Mouse (Mus musculus): ENCODE measurements around the gene Chpf2.
"Not testable (repeated sequence)": the region's sequence is repeated elsewhere in the genome, so short reads cannot be mapped to it uniquely, and the experiment has no call there.

Gene Chpf2

GRCm38 (mm10) chr5:24586547-24587199, at the start of gene Chpf2:
TSS of gene Chpf2 (plus strand) at chr5:24586741.
- CTCF ChIA-PET = interaction anchor here (0.6 to 2.2 kb wide), 3 partner anchors 10 to 102 kb away, joined by 3 to 9 read pairs (median 3); no protein-coding TSS in a partner anchor

- CTCF ChIA-PET = no interaction called here
Measured at GRCm38 (mm10) chr5:24537618-24538017, 48.9 kb upstream of the Chpf2 start.

DNA sequence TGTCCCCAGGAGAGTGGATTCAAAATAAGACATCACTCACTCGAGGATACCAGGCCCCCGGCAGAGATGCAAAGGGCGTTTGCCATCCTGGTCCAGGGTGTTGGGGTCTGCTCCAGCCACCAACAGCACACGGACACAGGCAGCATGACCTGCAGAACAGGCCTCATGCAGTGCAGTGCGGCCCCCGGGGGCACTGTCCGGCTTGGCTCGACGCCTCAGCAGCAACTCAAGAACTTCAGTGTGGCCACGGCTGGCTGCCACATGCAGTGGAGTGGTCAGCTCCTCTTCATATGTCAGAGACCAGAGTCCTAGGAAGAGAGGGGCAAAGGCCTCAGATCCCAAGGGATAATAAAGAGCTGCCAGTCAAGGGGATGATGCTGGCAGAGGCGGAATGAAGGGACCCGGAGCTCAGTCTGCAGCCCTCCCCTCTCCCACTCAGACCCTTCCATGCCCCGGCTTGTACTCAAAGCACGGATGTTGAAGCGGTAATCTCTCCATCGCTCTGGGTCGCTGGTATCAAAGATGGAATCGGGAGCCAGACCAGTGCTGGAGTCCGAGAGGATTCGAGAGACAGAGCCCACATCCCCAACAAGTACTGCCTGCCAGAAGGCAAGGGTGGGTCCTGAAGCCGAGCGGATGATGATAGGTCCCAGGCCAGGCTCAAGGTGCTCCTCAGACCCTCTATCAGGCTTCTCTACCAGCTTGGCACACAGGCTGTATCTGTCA, 46.8 kb upstream of the Chpf2 start:
- CTCF ChIA-PET = interaction anchor here (0.6 kb wide), 1 partner anchor 240 kb away, joined by 4 read pairs; no protein-coding TSS in a partner anchor

DNA sequence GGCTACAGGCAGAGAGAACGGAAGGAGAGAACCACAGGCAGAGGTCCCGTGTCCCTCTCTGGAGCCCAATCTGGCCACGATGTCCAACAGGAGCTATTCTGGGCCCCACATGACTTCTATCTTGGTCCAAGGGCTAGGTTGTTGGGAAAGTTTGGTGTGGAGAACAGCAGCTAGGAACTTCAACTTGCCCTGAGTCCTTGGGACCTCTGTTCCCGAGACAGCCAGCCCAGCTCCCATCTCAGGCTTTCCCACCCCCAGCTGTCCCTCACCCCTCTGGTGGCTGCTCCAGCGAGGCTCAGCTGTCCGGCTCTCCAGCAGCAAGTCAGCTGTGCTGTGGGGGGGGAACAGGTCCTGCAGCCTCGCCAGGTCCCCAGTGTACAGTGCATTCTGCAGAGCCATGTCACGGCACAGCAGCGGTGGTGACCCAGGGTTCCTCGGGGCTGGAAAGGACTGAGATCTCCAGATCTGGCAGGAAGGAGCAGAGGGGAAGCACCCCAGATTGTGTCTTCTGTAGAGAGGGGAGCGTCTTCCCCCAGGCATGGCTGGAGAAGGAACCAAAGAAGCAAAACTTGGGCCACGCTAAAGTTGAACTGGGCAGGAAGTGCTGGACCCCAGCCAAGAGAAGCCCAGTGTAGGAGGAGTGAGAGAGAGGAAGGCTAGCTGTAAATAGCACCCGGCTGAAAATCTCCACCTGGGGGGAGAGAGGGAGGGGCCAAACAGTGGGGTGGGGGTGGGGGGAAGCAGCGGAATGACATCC, 46.0 kb upstream of the Chpf2 start, which contains the start of gene Asb10:
Asb10 (minus strand) TSS at position 592 of the 757 bp plus-strand sequence.
- CTCF ChIA-PET = interaction anchor here (0.6 kb wide), 2 partner anchors 58 to 239 kb away, joined by 3 to 4 read pairs; no protein-coding TSS in a partner anchor

- CTCF ChIA-PET = interaction anchor here (0.6 kb wide), 2 partner anchors 27 to 59 kb away, joined by 3 to 4 read pairs; no protein-coding TSS in a partner anchor
Measured at GRCm38 (mm10) chr5:24541144-24541569, 45.4 kb upstream of the Chpf2 start.

DNA sequence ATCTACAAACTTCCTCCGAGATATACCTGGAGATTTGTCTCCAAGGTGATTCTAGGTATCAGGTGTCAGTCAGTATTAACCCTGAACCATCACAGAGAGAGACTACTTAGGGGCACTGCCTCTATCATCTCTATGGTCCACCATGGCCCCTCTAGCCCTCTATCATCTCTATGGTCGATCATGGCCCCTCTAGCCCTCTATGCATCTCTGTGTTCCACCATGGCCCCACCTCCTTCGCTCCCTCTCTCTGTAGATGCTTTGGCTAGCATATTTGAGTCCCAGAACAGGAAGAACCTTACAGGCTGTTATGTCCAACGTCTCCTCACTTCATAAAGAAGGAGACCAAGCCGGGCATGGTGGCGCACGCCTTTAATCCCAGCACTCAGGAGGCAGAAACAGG, 43.9 kb upstream of the Chpf2 start:
- CTCF ChIA-PET = no interaction called here

GRCm38 (mm10) chr5:24550598-24551316, 35.8 kb upstream of the Chpf2 start:
- CTCF ChIA-PET = no interaction called here

DNA sequence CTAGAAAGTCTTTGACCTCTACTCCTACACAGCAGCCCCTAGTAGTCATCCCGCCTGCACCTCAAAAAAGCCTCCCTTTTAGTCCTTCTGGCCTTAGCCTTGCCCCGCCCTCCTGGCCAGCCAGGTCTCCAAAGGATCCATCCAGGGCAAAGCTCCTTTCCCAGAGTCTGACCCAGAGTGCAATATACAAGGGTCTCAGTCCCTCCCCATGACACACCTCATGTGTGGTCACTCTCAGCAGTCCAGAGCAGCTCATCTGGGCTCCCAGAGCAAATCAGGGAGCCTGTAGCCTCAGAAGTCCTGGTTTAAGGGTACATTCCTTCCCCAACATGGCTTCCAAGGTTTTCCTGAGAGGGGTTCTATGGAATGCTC, 35.2 kb upstream of the Chpf2 start:
- CTCF ChIA-PET = no interaction called here

DNA sequence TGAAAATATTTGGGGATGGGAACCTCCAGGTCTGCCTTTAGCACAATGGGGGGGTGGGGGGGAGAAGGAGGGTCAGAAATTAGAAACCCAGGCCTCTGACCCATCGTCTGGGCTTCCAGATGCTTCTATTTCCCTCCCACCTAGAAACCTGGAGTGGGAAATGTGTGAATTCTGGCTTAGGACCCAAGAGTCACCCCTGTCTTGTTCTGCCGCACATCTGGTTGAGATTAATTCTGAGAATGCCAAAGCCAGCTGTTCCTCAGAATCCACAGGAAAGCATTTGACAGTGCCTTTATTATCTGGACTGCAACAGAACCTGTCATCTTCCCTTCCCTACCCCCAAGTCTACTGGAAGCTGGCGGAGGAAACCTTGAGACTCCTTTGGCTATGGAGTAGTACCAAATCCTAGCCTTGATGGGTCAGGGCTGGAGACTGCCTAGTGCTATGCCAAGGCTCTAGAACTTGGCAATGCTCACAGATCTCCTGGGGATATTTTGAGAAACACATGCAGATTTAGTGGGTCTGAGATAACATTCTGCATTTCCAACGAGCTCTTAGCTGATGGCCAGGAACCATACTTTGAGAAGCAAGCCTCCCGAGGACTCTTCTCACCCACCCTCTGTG, 32.8 kb upstream of the Chpf2 start:
- CTCF ChIA-PET = no interaction called here

GRCm38 (mm10) chr5:24555335-24555734, 31.2 kb upstream of the Chpf2 start:
- CTCF ChIA-PET = not testable (repeated sequence)

- CTCF ChIA-PET = no interaction called here
Measured at GRCm38 (mm10) chr5:24556709-24557108, 29.8 kb upstream of the Chpf2 start, which contains the start of gene 4931409K22Rik. TSS of gene 4931409K22Rik (minus strand) at chr5:24556809.

GRCm38 (mm10) chr5:24575948-24576347, 10.6 kb upstream of the Chpf2 start:
- CTCF ChIA-PET = no interaction called here

DNA sequence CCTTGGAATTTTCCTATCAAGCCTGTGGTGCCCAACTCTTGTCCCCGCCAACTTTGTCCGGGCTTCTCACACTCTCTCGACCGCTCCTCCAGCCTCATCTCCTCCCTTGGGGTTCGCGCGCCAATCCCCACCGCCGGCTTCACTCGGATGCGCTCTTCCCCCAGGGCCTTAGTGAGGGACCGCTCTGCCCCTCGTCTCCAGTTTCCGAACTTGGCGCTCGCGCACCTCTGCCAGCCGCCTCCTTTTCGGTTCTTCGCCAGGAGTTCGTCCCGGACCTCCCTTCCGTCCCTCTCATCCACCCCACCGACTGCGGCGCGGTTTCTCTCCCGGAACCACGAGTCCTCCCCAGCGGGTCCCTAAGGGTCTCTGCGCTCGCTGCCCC, 9.7 kb upstream of the Chpf2 start:
- CTCF ChIA-PET = no interaction called here

DNA sequence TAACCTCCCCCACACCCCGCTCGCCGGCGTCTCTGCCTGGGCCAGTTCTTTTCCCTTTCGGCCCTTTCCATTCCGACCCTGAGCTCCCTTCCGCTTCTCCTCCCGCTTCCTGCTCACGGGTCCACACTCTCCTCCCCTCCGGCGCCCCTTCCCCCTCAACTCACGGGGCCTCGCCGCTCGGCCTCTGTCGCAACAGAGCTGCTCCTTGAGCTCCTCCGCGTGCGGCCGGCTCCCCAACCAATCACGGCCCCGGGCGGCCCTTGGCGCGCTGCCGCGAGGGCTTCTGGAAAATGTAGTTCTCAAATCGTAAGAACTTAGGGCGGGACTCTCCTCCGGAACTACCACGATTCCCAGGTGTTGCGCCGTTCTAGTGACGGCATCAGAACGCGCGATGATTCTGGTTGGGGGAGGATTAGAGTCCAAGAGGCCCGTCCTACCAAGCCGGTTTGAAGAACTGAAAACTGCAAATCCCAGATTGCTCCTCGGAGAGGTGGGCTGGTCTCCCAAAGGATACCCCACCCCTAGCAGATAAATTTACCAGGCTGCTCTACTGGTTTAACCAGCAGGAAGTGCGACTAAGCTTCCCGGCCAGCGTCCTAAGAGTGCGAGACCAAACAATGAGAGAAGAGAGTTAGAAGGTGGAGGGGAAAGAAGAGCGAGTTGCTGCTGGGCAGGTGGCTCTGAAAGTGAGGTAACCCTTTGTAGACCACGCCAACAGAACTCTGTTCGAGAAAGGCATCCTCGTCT, 9.2 kb upstream of the Chpf2 start, which contains the start of gene Abcf2:
Abcf2 (minus strand) TSS at position 285 of the 747 bp plus-strand sequence.
- CTCF ChIA-PET = no interaction called here

- CTCF ChIA-PET = no interaction called here
Measured at GRCm38 (mm10) chr5:24578109-24578963, 8.2 kb upstream of the Chpf2 start.

GRCm38 (mm10) chr5:24586106-24586505, 435 bp upstream of the Chpf2 start:
- CTCF ChIA-PET = interaction anchor here (2.2 kb wide), 1 partner anchor 11 kb away, joined by 9 read pairs; no protein-coding TSS in a partner anchor

GRCm38 (mm10) chr5:24587200-24587577, 648 bp downstream of the Chpf2 start:
- CTCF ChIA-PET = interaction anchor here (0.6 to 2.2 kb wide), 3 partner anchors 10 to 102 kb away, joined by 3 to 9 read pairs (median 3); no protein-coding TSS in a partner anchor

- CTCF ChIA-PET = interaction anchor here (0.6 kb wide), 1 partner anchor 61 kb away, joined by 10 read pairs; no protein-coding TSS in a partner anchor
Measured at GRCm38 (mm10) chr5:24589511-24590500, 3.3 kb downstream of the Chpf2 start.

Data from spleen, embryonic (tissue).